Mouse (Mus musculus) megakaryocyte, adult 5-6 weeks (primary cell): Measurements from ENCODE around the gene Cnpy1. TPM values are rescaled to one million over a fixed set of nuclear protein-coding genes. Genes with fewer than 3 reads are reported as not detected.

Experiments used
- ATAC-seq: 2 replicates; pipeline ENCODE4 v1.8.0; 2016; ENCODE audit warnings: mild to moderate bottlenecking, inconsistent platforms; ENCODE audit not compliant: poor library complexity, severe bottlenecking
- total RNA-seq, 2 experiments: library from RNA; stranded (forward) in 1 of 2; stranded (reverse) in 1 of 2; fragments of 153-499, 151-499 nt in 1 of 2; fragments of 221-1000, 200-1000 nt in 1 of 2; gene quantifications; 2 replicates each; pipeline versions ENCODE4 v1.2.3 to v1.2.4; 2015 to 2017

Cnpy1 gene
- total RNA-seq, 2 experiments from 2014 or later: not detected

DNA sequence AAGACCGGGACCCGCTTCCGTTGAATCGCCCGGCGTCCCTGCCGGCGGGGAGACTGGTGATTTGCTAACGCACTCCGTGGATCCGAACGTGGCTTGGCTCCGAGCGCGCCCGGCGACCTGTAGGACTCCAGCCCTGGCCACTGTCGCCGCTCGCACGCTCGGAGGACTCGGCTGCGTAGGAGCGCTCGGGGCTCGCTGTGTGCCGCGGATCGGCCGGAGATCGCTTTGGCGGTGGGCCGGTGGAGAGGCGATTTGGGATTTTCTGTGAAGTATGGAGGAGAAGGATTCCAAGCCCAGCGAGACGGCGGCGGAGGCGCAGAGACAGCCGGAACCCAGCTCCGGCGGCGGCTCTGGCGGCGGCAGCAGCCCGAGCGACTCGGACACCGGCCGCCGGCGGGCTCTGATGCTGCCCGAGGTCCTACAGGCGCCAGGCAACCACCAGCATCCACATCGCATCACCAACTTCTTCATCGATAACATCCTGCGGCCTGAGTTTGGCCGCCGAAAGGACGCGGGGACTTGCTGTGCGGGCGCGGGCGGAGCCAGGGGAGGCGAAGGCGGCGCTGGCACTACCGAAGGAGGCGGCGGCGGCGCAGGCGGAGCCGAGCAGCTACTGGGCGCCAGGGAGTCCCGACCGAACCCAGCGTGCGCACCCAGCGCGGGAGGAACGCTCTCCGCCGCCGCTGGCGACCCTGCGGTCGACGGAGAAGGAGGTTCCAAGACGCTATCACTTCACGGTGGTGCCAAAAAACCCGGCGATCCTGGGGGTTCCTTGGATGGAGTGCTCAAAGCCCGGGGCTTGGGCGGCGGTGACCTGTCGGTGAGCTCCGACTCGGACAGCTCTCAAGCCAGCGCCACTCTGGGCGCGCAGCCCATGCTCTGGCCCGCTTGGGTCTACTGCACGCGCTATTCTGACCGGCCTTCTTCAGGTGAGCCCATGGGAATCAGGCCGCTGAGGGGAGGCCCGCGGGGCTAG is 79.1 kb downstream of the Cnpy1 start:
- ATAC-seq: no peak

- ATAC-seq: no peak
Observed at GRCm38 (mm10) chr5:28165358-28166255, 80.0 kb downstream of the Cnpy1 start, which contains the start of gene En2. En2 (plus strand) TSS chr5:28165694.

GRCm38 (mm10) chr5:28163926-28164325 is 81.7 kb downstream of the Cnpy1 start:
- ATAC-seq: no peak

DNA sequence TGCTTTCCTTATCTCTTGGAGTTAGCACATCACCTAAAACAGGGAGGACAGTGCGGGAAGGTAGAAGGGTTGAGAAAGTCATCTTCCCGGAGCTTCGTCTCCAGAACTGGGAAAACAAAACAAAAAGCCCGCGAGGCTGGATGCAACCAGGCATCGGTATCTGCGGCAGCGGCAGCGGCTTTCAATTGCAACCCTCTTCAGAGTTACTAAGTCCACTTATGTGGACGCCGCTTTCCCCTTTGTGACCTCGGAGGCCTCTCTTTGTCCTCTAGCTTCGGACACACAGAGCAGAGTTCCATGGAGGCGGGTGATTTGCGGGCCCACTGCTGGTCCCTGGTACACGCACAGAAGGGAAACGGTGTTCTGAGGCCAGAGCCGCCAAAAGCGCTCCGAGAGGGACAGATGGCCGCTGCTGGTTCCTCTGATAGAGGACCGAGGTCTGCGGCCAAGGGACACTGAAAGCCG is 83.6 kb downstream of the Cnpy1 start:
- ATAC-seq: no peak

GRCm38 (mm10) chr5:28161383-28161937 is 84.1 kb downstream of the Cnpy1 start:
- no peak for ATAC-seq

GRCm38 (mm10) chr5:28159891-28160470 is 85.6 kb downstream of the Cnpy1 start:
- no peak for ATAC-seq

GRCm38 (mm10) chr5:28159072-28159458 is 86.5 kb downstream of the Cnpy1 start:
- ATAC-seq: no peak

GRCm38 (mm10) chr5:28158308-28159071 is 87.1 kb downstream of the Cnpy1 start:
- no peak for ATAC-seq

DNA sequence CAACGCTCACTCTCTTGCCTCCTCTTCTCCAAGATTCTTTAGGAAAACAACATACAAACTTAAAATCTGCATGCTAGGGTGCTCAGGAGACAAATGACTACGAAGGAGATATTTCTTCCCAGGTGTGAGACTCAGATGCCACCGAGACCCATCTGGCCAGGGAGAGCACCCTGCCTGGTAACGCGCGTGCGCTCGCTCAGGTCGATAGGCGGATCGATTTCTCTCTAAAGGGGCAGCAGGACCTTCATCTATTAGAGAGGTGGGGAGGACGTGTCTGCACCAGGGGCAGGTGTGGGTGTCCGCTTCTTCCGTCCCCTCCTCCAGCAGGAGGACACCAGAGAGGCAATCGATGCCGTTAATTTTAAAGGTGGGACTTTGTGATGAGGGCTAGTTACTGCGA is 87.8 kb downstream of the Cnpy1 start:
- ATAC-seq: no peak

DNA sequence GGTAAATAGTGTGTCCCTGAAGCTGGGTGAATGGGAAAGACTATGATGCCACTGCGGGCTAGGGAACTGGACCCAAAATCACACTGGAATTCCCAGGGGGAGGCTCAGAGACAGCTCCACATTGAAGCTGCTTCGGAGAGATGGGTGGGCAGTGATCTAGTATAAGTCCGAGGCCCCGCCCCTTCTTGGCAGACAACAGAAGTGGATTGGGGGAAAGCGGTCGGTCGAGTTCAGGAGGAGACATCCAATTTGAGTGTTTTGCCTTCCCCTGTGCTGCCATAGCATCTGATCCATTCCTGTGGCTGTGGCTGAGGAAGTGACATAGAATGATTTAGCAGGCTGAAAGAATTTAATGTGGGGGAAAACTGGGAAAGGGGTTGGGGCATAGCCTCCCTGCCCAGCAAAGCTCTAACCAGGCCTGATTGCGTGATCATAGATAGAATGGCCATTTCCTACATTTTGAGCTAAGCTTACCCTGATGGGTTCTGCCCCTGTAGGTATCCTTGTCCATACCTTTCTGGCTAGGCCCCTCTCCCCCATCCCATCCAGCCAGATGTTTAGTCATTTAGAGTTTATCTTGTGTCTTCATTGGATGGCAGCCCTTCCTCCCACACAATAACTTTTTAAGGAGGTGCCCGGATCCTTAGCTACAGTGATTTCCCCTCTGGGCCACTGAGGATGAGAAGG is 88.4 kb downstream of the Cnpy1 start:
- ATAC-seq: no peak

Other genes starting within 250 kb of the Cnpy1 start
- 25.2 and 26.9 TPM in 2 replicates for gene Insig1, start 174.4 kb downstream of the Cnpy1 start, total RNA-seq (2015)
- 30.7 and 33.2 TPM in 2 replicates for gene Insig1, start 174.4 kb downstream of the Cnpy1 start, total RNA-seq (2017)
- not detected in 2 replicates for gene En2, start 80.1 kb downstream of the Cnpy1 start, total RNA-seq (2015)
- not detected in 2 replicates for gene En2, start 80.1 kb downstream of the Cnpy1 start, total RNA-seq (2017)
- gene Rbm33, start 71.3 kb upstream of the Cnpy1 start, total RNA-seq (2015): 34.8 and 41.7 TPM in 2 replicates
- gene Rbm33, start 71.3 kb upstream of the Cnpy1 start, total RNA-seq (2017): 45.1 and 53.9 TPM in 2 replicates
- gene Shh, start 221.4 kb upstream of the Cnpy1 start, total RNA-seq (2015): not detected in 2 replicates
- gene Shh, start 221.4 kb upstream of the Cnpy1 start, total RNA-seq (2017): not detected in 2 replicates